Mouse (Mus musculus): ENCODE results near the gene Naalad2. TPM values are rescaled to one million over a fixed set of nuclear protein-coding genes. Genes with fewer than 3 reads are reported as not detected.

The Naalad2 gene
- 5.1 and 8.0 TPM in 2 replicates for polyA plus RNA-seq (2015; fragmentation: Nextera tagmentation; extraction: Ambion mirVana)

DNA sequence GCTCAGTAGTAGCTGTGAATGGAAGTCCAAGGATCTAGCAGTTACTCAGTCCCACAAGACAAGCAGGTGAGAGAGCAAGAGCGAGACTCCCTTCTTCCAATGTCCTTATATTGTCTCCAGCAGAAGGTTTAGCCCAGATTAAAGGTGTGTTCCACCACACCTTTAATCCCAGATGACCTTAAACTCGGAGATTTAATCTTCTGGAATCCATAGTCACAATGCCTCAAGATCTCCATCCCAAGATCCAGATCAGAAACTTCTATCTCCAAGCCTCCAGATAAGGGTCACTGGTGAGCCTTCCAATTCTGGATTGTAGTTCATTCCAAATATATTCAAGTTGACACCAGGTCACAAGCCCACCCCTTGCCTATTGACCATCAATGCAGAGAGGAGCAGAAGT lies at the start of gene Naalad2:
Gene Naalad2, minus strand, starts transcription at position 101 of the 400 bp plus-strand sequence.

DNA sequence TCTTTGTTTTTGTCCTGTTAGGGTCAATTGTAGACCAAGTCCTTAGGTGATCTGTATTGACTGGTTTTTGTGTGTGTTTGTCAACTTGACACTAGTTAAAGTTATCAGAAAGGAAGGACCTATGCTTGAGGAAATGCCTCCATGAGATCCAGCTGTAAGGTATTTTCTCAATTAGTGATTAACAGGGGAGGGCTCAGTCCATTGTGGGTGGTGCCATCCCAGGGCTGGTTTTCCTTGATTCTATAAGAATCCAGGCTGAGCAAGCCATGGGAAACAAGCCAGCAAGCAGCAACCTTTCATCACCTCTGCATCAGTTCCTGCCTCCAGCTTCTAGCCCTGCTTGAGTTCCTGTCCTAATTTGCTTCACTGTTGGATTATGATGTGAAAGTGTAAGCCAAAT lies 27.6 kb upstream of the Naalad2 start, which contains the start of gene Mbd3l2:
Gene Mbd3l2, plus strand, starts transcription at position 301 of the 400 bp plus-strand sequence.

DNA sequence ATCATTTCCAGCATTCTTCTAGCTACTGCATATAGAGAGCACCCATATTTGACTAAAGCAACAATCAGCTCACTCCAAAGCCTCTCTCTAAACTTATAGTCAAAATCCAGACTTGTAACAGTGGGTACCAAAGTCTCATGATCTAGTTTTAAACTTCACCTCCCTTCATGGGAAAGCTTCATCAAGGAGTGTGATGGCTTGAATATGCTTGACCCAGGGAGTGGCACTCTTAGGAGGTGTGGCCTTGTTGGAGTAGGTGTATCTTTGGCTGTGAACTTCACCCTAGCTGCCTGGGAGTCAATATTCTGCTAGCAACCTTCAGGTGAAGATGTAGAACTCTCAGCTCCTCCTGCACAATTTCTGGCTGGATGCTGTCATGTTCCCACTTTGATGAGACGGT lies 1.3 kb upstream of the Naalad2 start, which contains the start of gene Ubtfl1:
Gene Ubtfl1, plus strand, starts transcription at position 301 of the 400 bp plus-strand sequence.

DNA sequence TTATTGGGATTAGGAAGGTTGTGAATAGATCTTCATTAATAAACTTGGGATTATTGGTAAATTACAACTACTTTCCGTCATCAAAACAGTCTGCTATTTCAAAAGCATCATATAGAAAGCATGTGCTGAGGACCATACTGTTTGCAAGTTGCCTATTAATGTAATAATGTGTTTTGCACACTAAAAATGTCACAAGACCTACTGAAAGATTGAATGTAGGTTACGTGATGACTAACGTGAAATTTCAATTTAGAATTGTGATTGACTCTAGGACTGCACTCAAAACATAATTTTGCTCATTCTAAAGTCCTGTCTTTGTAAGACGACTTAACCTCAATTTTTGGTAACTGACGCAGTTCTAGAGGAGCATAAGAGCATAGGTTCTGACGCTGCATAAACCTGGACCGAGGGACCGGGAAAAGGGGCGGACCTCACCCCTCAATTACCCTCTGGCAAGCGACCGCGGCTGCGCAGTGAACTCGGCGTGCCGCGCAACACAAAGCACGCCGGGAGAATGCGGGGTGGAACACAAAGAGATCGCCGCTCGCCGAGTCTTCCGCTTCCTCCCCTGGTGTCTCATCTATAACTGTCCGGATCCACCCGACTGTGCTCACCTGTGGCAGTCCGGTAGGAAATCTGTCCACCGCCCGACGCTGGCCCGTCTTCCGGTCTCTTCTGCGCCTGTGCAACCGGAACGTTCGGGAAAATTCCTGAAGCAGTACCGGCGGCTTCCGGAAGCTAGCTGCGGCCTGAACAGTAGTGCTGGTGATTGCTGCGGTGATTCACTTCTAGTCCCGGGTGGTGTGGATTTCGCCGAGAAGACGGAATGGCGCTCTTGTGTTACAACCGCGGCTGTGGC lies 111.0 kb downstream of the Naalad2 start, which contains the start of gene Chordc1:
Gene Chordc1, plus strand, starts transcription at position 555 of the 859 bp plus-strand sequence.

Other genes starting within 250 kb of the Naalad2 start
- 31.7 and 41.4 TPM in 2 replicates for gene Chordc1, start 110.9 kb downstream of the Naalad2 start, polyA plus RNA-seq (2015; fragmentation: Nextera tagmentation; extraction: Ambion mirVana)
- not detected in 2 replicates for gene Ubtfl1, start 1.4 kb upstream of the Naalad2 start, polyA plus RNA-seq (2015; fragmentation: Nextera tagmentation; extraction: Ambion mirVana)
- gene Mbd3l2, start 27.7 kb upstream of the Naalad2 start, polyA plus RNA-seq (2015; fragmentation: Nextera tagmentation; extraction: Ambion mirVana), result not detected in 2 replicates
- gene Zfp558, start 75.3 kb upstream of the Naalad2 start, polyA plus RNA-seq (2015; fragmentation: Nextera tagmentation; extraction: Ambion mirVana), result 2.4 and 3.0 TPM in 2 replicates
- gene Mbd3l1, start 75.4 kb upstream of the Naalad2 start, polyA plus RNA-seq (2015; fragmentation: Nextera tagmentation; extraction: Ambion mirVana), result not detected in 2 replicates